Mouse (Mus musculus) spleen, adult 2 months (tissue): ENCODE measurements around the gene Vars.

Experiments
- CTCF ChIP-seq: fragments of 200-500 bp; IDR thresholded peaks from 2 replicates; pipeline ENCODE4 v1.5.1; 2011; ENCODE audit warnings: mild to moderate bottlenecking, inconsistent platforms; ENCODE audit not compliant: insufficient read depth, insufficient read length, insufficient replicate concordance; ENCODE audit errors: extremely low read depth
- POLR2A ChIP-seq: fragments of 200-500 bp; IDR thresholded peaks from 2 replicates; pipeline ENCODE4 v1.6.1; 2011; ENCODE audit warnings: low read depth, low read length, inconsistent platforms

DNA sequence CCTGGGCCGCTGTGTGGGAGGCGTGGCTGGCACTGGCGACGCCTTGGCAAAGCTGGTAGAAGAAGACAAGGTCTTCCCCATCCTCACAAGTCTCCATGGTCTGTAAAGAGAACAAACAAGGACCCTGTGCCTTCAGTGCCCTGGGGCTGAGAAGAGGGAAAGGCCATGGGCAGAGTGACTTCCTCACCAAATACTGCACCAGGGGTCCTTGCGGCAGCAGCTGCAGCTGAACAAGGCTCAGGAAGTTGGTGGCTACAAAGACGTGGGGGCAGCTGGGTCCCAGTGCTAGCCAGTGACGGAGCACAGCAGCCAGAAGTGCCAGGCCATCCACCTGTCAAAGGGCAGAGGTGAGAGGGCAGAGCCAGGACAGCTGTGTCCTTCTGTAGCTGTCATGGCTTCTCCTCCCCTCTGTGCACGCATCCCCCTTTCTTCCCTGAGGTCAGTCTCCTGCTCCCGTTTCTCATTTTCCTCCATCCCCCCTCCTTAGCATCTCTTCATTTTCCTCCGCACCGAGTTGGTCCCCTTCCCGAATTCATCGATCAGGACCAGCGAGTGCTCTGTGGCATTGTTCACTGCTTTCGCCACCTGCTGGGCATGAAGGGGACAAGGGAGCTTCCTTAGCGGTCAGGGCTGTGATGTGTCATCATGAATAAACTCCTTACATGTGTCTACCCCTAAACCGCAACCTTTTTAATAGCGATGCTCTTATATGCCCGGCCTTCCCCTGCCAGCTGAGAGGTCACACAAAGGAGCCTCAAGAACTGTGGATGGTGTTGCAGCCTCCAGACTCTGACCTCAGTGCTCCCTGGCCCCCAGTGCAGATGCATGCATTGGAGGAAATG is 29.1 kb downstream of the Vars start:
- TF ChIP-seq CTCF, result peak; percentile 69; the same call in 1 of the 2 replicates
- no peak for TF ChIP-seq POLR2A
